Mouse (Mus musculus) hindbrain, embryonic 14.5 days (tissue): Measurements from ENCODE around the gene Tulp3. TPM values are rescaled to one million over a fixed set of nuclear protein-coding genes. Genes with fewer than 3 reads are reported as not detected.
A peak's percentile ranks its signal among the peaks of the same experiment; 100 is the strongest.
"Not testable (repeated sequence)": the region's sequence is repeated elsewhere in the genome, so short reads cannot be mapped to it uniquely, and the experiment has no call there.

Experiments
- ATAC-seq: fragments of 200-750 bp; cut with Nextera tagmentation; 2 replicates; pipeline ENCODE4 v1.8.0; 2017; ENCODE audit warnings: moderate number of reproducible peaks, mild to moderate bottlenecking, moderate TSS enrichment, moderate library complexity; ENCODE audit not compliant: low FRiP score
- DNase-seq: peaks from one replicate; pipeline ENCODE4 v3.0.0-alpha.2; 2015; ENCODE audit warnings: low spot score
- H3K27ac ChIP-seq: fragments of 300-500 bp; sonication (generic); 2 replicates; pipeline ENCODE4 v1.5.1; 2014; ENCODE audit warnings: mild to moderate bottlenecking, moderate library complexity
- H3K27me3 ChIP-seq: fragments of 300-500 bp; sonication (generic); 2 replicates; pipeline ENCODE4 v1.6.1; 2014; ENCODE audit warnings: mild to moderate bottlenecking, low read length, mixed read lengths; ENCODE audit not compliant: control insufficient read depth, insufficient read depth
- H3K36me3 ChIP-seq: fragments of 300-500 bp; sonication (generic); replicated peaks from 2 replicates; pipeline ENCODE4 v1.6.1; 2014; ENCODE audit not compliant: control insufficient read depth, insufficient read depth
- H3K4me1 ChIP-seq: fragments of 300-500 bp; sonication (generic); replicated peaks from 2 replicates; pipeline ENCODE4 v1.6.1; 2014; ENCODE audit warnings: antibody characterized with exemption, low read length, mixed read lengths; ENCODE audit not compliant: control insufficient read depth, insufficient read depth
- H3K4me2 ChIP-seq: fragments of 300-500 bp; sonication (generic); replicated peaks from 2 replicates; pipeline ENCODE4 v1.6.1; 2014; ENCODE audit warnings: mild to moderate bottlenecking, moderate library complexity
- H3K4me3 ChIP-seq: fragments of 300-500 bp; sonication (generic); replicated peaks from 2 replicates; pipeline ENCODE4 v1.5.1; 2014; ENCODE audit warnings: mild to moderate bottlenecking, low read length
- H3K9ac ChIP-seq: fragments of 300-500 bp; sonication (generic); 2 replicates; pipeline ENCODE4 v1.6.1; 2014
- H3K9me3 ChIP-seq: fragments of 300-500 bp; sonication (generic); 2 replicates; pipeline ENCODE4 v1.6.1; 2016; ENCODE audit warnings: low read length; ENCODE audit not compliant: control insufficient read depth
- WGBS: fragments of 180-500 bp; shearing (Covaris S2); extraction: QIAGEN DNeasy Blood & Tissue Kit; methylation state at CpG from one replicate; pipeline ENCODE4 v1.1.7; 2014; 5-methylcytosine and 5-hydroxymethylcytosine counted together
- polyA plus RNA-seq: library from polyadenylated mRNA; unstranded; fragments of >200 nt; fragmentation: Nextera tagmentation; extraction: Ambion mirVana; gene quantifications from 2 replicates; pipeline ENCODE4 v1.2.1, GENCODE M21; 2014

Tulp3 gene
- polyA plus RNA-seq, 1 experiment from 2014 or later, result 20.0 TPM

DNA sequence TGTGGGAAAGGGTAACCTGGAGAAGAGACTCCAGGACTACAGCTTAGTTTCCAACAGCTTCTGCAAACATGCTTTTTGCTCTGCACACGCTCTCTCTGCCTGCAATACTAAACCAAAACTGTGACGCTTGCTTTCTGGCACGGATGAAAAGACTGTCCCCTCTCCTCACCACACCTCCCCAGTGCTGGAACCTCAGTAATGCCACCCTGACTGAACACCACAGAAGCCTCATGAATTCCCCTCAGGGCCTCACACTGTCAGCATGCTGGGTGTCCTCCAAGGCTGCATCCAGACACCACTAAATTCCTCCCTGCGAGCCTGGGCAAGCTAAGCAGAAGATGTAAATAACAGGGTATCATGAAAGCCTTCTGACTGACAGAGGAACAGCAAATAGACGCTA, 16.8 kb downstream of the Tulp3 start:
- DNase-seq (no peak), ATAC-seq (peak; percentile 40; the same call in 1 of the 2 replicates)
- H3K4me2 ChIP-seq, result no peak overlapping the region
- 64% methylated on average over 5 of the region's 5 CpGs for WGBS
- peaks cover 35% of the 10 kb centered on the region for H3K36me3 ChIP-seq
- H3K9ac ChIP-seq, result no peak overlapping the region
- H3K27ac ChIP-seq, result peak overlapping the region; percentile 32; the same call in 1 of the 2 replicates
- H3K9me3 ChIP-seq, result no peaks in the 10 kb centered on the region
- H3K4me1 ChIP-seq, result peaks cover 4% of the 10 kb centered on the region; the same call in 1 of the 2 replicates
- no peaks in the 10 kb centered on the region for H3K27me3 ChIP-seq
- H3K4me3 ChIP-seq, result no peak overlapping the region

DNA sequence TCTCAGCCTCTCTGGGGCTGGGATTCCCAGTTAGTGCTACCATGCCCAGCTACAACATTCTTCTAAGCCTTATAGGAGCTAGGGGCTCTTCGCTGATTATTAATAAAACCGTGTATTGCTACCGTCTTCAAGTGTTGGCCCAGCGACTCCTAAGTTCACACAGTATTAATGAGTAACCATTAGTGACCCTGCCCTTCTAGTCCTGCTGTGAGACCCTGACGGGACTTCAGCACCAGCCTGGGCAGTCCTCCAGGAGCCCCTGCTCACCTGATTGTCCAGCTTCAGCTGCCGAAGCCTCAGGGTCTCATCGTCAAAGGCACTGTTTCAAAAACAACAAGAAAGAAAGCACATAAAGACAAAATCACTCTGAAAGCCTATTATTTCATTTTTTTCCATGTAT, 18.2 kb downstream of the Tulp3 start:
- Histone ChIP-seq H3K36me3 (peaks cover 41% of the 10 kb centered on the region), H3K9me3 (no peaks in the 10 kb centered on the region), H3K4me2 (no peak overlapping the region), H3K27ac (no peak overlapping the region), H3K9ac (no peak overlapping the region), H3K27me3 (no peaks in the 10 kb centered on the region), H3K4me3 (no peak overlapping the region), H3K4me1 (peaks cover 4% of the 10 kb centered on the region; the same call in 1 of the 2 replicates)
- no peak for ATAC-seq
- no peak for DNase-seq
- 82% methylated on average over 7 of the region's 7 CpGs for WGBS

GRCm38 (mm10) chr6:128334397-128335124, 21.1 kb downstream of the Tulp3 start:
- no peak overlapping the region for H3K9ac ChIP-seq
- peak; percentile 82 for DNase-seq
- no peaks in the 10 kb centered on the region for H3K27me3 ChIP-seq
- WGBS, result 25% methylated on average over 12 of the region's 12 CpGs
- peak; percentile 77; the same call in 1 of the 2 replicates for ATAC-seq
- no peak overlapping the region for H3K4me2 ChIP-seq
- no peak overlapping the region; the same call in 1 of the 2 replicates for H3K27ac ChIP-seq
- no peak overlapping the region for H3K4me3 ChIP-seq
- peaks cover 58% of the 10 kb centered on the region for H3K36me3 ChIP-seq
- peaks cover 14% of the 10 kb centered on the region for H3K9me3 ChIP-seq
- H3K4me1 ChIP-seq, result peaks cover 4% of the 10 kb centered on the region; the same call in 1 of the 2 replicates

DNA sequence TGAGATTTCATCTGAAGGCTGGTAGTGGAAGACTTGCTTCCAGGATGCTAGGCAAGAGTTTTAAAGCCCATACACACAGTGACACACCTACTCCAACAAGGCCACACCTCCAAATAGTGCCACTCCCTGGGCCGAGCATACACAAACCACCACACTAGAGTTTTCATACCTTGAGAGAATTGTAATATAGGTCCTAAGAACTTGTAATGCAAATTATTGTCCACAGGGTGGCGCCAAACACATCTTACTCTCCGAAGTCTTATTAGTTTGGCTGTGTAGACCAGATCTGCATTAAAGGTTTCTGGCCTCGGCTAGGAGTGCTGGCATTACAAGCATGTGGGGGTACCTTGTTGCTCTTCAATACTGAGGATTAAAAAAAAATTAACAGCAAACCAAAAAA, 37.3 kb downstream of the Tulp3 start:
- Histone ChIP-seq H3K4me3 (no peak overlapping the region), H3K9me3 (no peaks in the 10 kb centered on the region), H3K4me1 (no peaks in the 10 kb centered on the region), H3K4me2 (no peak overlapping the region), H3K9ac (no peak overlapping the region), H3K36me3 (peaks cover 27% of the 10 kb centered on the region), H3K27me3 (no peaks in the 10 kb centered on the region), H3K27ac (no peak overlapping the region)
- peak; percentile 48; the same call in 1 of the 2 replicates for ATAC-seq
- DNase-seq, result peak; percentile 85
- WGBS, result 15% methylated on average over 4 of the region's 4 CpGs

GRCm38 (mm10) chr6:128315597-128315996, 40.1 kb downstream of the Tulp3 start:
- DNase-seq, result no peak
- Histone ChIP-seq H3K9me3 (no peaks in the 10 kb centered on the region), H3K4me3 (no peak overlapping the region), H3K4me1 (no peaks in the 10 kb centered on the region), H3K36me3 (peaks cover under 1% of the 10 kb centered on the region; the same call in 1 of the 2 replicates), H3K27me3 (no peaks in the 10 kb centered on the region), H3K27ac (no peak overlapping the region), H3K9ac (no peak overlapping the region), H3K4me2 (no peak overlapping the region)
- 77% methylated on average over 8 of the region's 8 CpGs for WGBS
- ATAC-seq, result no peak

- no peak overlapping the region for H3K27ac ChIP-seq
- ATAC-seq, result no peak
- no peak overlapping the region for H3K9ac ChIP-seq
- no peaks in the 10 kb centered on the region for H3K36me3 ChIP-seq
- no peak overlapping the region for H3K4me3 ChIP-seq
- H3K4me1 ChIP-seq, result no peaks in the 10 kb centered on the region
- DNase-seq, result no peak
- H3K27me3 ChIP-seq, result no peaks in the 10 kb centered on the region
- H3K4me2 ChIP-seq, result no peak overlapping the region
- 83% methylated on average over 6 of the region's 6 CpGs for WGBS
- H3K9me3 ChIP-seq, result no peaks in the 10 kb centered on the region
Measured at GRCm38 (mm10) chr6:128314796-128315195, 40.9 kb downstream of the Tulp3 start.

DNA sequence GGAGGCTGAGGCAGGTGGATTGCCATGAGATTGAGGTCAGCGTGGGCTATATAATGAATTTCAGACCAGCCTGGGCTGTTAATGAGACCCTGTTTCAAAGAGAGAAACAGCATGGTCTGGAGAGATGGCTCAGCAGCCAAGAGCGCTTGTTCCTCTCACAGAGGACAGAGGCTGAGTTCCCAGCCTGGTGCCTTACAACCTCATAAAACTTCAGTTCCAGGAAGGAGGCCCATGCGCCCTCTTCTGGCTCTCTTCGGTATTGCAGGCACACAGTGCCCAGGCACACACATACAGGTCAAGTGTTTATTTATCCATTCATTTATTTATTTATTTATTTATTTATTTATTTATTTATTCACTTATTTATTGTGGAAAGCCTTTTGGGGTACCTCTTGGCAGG, 47.3 kb downstream of the Tulp3 start:
- H3K4me3 ChIP-seq, result no peak overlapping the region
- no peaks in the 10 kb centered on the region for H3K4me1 ChIP-seq
- no peaks in the 10 kb centered on the region for H3K27me3 ChIP-seq
- no peak overlapping the region for H3K27ac ChIP-seq
- DNase-seq (peak; percentile 73), ATAC-seq (peak; percentile 24; the same call in 1 of the 2 replicates)
- H3K9me3 ChIP-seq, result no peaks in the 10 kb centered on the region
- 29% methylated on average over 4 of the region's 4 CpGs for WGBS
- no peak overlapping the region for H3K4me2 ChIP-seq
- H3K9ac ChIP-seq, result no peak overlapping the region
- H3K36me3 ChIP-seq, result no peaks in the 10 kb centered on the region

DNA sequence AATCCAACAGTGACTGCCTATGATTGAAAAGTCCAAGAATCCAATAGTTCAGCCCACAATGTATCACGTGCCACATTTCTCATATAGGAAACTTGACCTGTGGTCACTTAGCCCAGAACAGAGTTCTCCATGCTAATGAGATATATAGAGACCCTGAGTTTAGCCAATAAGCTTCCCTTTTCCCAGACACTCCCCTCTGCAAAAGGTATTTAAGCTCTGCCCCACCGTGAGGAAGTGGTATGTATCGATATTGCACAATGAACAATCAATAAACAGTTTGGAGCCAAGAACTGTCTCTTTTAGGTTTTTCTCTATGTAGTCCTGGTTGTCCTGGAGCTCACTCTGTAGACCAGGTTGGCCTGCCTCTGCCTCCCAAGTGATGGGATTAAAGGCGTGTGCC, 50.9 kb downstream of the Tulp3 start:
- DNase-seq (no peak), ATAC-seq (no peak)
- 85% methylated on average over 4 of the region's 4 CpGs for WGBS
- Histone ChIP-seq H3K9me3 (no peaks in the 10 kb centered on the region), H3K4me3 (no peak overlapping the region), H3K27ac (no peak overlapping the region), H3K36me3 (no peaks in the 10 kb centered on the region), H3K9ac (no peak overlapping the region), H3K4me2 (no peak overlapping the region), H3K27me3 (peaks cover 23% of the 10 kb centered on the region), H3K4me1 (peaks cover 4% of the 10 kb centered on the region; the same call in 1 of the 2 replicates)

DNA sequence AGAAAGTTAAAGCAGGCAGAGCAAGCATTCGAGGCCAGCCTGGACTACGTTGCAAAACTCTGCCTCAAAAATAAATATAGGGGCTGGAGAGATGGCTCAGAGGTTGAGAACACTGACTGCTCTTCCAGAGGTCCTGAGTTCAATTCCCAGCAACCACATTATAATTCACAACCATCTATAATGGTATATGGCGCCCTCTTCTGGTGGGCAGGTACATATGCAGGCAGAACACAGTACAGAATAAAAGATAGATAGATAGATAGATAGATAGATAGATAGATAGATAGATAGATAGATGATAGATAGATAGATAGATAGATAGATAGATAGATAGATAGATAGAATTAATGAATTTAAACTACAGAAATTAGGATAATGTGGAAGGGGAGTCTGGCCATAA, 53.0 kb downstream of the Tulp3 start:
- H3K36me3 ChIP-seq, DNase-seq, H3K4me3 ChIP-seq, H3K27ac ChIP-seq, ATAC-seq, H3K9ac ChIP-seq, H3K9me3 ChIP-seq, H3K4me2 ChIP-seq: not testable (repeated sequence)
- Histone ChIP-seq H3K4me1 (peaks cover 10% of the 10 kb centered on the region), H3K27me3 (peaks cover 45% of the 10 kb centered on the region)
- WGBS, result 77% methylated on average over 3 of the region's 3 CpGs
